Mouse (Mus musculus): ENCODE measurements at regions not wholly inside any gene's neighbourhood (a gene's known extent, or its start where the extent isn't known, plus 50 kb on each side); places are given as distances from the start of the nearest gene placed in this dataset.

DNA sequence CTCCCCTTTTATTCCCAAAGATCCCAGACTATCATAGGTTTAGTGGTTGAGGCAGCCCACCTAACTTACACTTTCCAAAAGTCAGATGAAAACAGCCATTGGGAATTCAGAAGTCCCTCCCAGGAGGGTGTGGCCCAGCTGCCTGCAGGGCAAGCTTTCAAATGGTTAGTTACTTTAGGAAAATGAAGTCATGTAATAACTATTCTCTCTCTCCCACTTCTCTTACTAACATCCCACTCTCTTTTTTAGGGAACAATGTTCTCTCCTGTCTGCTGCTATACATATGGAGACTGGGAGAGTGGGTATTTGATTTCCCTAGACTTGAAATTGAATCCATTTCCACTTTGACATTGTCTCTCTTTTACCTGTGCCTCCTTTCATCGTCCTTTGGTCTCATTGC is 55.0 kb downstream of the Zfp648 start:
- Histone ChIP-seq H3K4me1 (ENCODE audit: control insufficient read depth, insufficient read depth, low read length) (peaks cover 7% of the 10 kb centered on the region; the same call in 1 of the 2 replicates), H3K27ac (ENCODE audit: insufficient read depth, low read length) (no peak overlapping the region), H3K4me3 (ENCODE audit: insufficient read depth, low read length) (no peak overlapping the region)
- TF ChIP-seq POLR2A (IDR thresholded peaks at IDR 0.05; ENCODE audit: low read depth, low read length) (no peak), CTCF (IDR thresholded peaks at IDR 0.05; ENCODE audit: borderline replicate concordance, insufficient read depth, low read length) (no peak)

DNA sequence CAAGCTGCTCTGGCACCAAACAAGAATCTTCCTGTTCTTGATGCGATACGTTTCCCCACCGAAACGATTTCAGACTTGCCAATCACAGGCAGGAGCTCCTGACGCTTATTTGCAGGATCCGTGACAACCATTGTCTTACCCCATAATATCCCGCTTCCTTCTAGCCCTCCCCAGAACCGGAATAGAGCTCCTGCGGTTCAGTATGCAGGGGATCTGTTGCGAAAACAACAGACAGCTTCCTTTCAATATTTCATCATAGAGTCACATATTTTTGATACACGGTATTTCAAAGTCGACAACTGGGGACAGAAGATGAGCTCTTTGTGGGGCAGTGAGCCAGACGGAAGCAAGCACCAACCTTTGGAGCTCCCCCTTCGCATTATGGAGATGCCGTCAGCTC is 55.8 kb downstream of the Zfp648 start:
- Histone ChIP-seq H3K4me3 (ENCODE audit: insufficient read depth, low read length) (no peak overlapping the region), H3K27ac (ENCODE audit: insufficient read depth, low read length) (no peak overlapping the region), H3K4me1 (ENCODE audit: control insufficient read depth, insufficient read depth, low read length) (peaks cover 7% of the 10 kb centered on the region; the same call in 1 of the 2 replicates)
- TF ChIP-seq POLR2A (IDR thresholded peaks at IDR 0.05; ENCODE audit: low read depth, low read length) (no peak), CTCF (IDR thresholded peaks at IDR 0.05; ENCODE audit: borderline replicate concordance, insufficient read depth, low read length) (no peak)

DNA sequence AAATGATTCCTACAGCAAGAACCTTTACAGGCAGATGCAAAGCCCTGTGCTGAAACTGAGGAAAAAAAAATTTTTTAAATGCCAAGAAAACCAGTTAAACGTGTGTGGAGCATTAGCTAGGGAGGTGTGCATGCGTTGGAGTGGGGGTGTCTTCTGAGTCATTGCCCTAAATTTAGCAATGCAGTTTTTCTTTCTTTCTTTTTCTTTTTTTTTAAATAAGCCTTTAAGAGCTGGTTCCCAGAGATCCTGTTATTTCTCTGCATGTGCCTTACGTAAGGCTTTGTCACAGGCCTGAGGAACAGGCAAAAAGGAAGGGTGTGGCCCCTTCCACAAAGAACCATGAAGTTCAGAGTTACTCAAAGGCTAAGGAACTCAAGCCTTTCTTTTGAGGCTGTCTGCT is 57.5 kb downstream of the Zfp648 start:
- H3K4me3 ChIP-seq (ENCODE audit: insufficient read depth, low read length) = no peak overlapping the region
- H3K4me1 ChIP-seq (ENCODE audit: control insufficient read depth, insufficient read depth, low read length) = peaks cover 7% of the 10 kb centered on the region; the same call in 1 of the 2 replicates
- TF ChIP-seq POLR2A (IDR thresholded peaks at IDR 0.05; ENCODE audit: low read depth, low read length) (no peak), CTCF (IDR thresholded peaks at IDR 0.05; ENCODE audit: borderline replicate concordance, insufficient read depth, low read length) (no peak)
- peak overlapping the region; percentile 55 for H3K27ac ChIP-seq (ENCODE audit: insufficient read depth, low read length)

DNA sequence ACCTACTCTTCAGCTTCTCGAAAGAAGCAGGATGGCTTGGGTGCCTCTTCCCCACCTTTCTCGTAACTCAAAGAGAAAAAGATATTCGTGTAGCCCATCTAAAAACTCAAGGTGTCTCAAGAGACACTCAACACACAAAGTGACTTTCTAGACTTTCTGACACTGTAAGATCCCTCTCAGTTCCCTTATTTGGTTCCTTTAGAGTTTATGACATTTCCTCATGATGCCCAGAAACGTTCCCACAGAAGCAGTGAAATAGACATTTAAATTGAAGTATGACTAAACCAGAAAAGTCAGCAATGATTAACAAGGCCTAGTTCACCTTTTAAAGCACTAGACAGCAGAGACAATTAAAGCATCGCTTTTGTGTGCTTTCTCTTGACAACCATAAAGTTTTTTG is 59.4 kb downstream of the Zfp648 start:
- peaks cover 7% of the 10 kb centered on the region; the same call in 1 of the 2 replicates for H3K4me1 ChIP-seq (ENCODE audit: control insufficient read depth, insufficient read depth, low read length)
- no peak overlapping the region for H3K27ac ChIP-seq (ENCODE audit: insufficient read depth, low read length)
- H3K4me3 ChIP-seq (ENCODE audit: insufficient read depth, low read length) = no peak overlapping the region
- no peak for TF ChIP-seq POLR2A (IDR thresholded peaks at IDR 0.05; ENCODE audit: low read depth, low read length)
- TF ChIP-seq CTCF (IDR thresholded peaks at IDR 0.05; ENCODE audit: borderline replicate concordance, insufficient read depth, low read length) = no peak

DNA sequence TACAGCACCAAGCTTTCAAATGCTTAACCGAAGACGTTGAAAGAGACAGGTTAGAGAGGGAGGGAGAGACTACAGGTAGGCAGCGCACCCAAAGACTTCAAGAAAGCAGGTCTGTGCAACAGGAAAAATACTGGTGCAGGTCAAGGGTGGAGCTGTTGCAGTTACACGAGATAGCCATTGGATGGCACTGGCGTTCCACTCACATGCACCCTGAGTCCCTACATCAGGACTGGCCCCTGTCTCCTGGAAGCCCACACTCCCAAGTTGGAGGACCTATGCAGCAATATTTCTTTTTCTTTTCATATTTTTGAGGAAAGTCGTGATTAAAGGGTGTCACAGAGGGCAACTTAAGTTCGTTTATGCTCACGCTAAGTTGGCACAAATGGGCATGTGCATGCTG is 80.5 kb downstream of the Zfp648 start:
- Histone ChIP-seq H3K27ac (ENCODE audit: insufficient read depth, low read length) (no peak overlapping the region), H3K4me1 (ENCODE audit: control insufficient read depth, insufficient read depth, low read length) (no peaks in the 10 kb centered on the region), H3K4me3 (ENCODE audit: insufficient read depth, low read length) (no peak overlapping the region)
- TF ChIP-seq CTCF (IDR thresholded peaks at IDR 0.05; ENCODE audit: borderline replicate concordance, insufficient read depth, low read length) (peak; percentile 85; the same call in 1 of the 2 replicates), POLR2A (IDR thresholded peaks at IDR 0.05; ENCODE audit: low read depth, low read length) (no peak)

DNA sequence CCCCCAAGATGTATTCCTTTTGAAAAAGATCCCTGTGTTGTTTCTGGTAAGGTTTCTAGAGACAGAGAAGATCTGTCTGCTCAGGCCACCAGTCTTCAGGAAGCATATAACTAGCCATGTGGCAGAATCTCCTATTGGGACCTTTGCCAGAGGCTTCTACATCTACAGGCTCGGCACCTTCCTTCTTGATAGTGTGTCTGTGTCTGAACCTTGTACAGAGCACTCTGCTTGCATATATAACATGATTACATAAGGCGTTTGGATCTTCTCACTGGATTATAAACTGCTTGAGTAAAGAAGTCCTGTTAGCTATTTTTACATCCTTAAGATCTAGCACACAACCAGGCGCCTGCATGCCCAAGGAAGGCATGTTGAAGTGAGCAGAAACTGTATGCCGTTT is 85.1 kb downstream of the Zfp648 start:
- Histone ChIP-seq H3K4me3 (ENCODE audit: insufficient read depth, low read length) (no peak overlapping the region), H3K27ac (ENCODE audit: insufficient read depth, low read length) (no peak overlapping the region), H3K4me1 (ENCODE audit: control insufficient read depth, insufficient read depth, low read length) (no peaks in the 10 kb centered on the region)
- TF ChIP-seq POLR2A (IDR thresholded peaks at IDR 0.05; ENCODE audit: low read depth, low read length) (no peak), CTCF (IDR thresholded peaks at IDR 0.05; ENCODE audit: borderline replicate concordance, insufficient read depth, low read length) (no peak)

DNA sequence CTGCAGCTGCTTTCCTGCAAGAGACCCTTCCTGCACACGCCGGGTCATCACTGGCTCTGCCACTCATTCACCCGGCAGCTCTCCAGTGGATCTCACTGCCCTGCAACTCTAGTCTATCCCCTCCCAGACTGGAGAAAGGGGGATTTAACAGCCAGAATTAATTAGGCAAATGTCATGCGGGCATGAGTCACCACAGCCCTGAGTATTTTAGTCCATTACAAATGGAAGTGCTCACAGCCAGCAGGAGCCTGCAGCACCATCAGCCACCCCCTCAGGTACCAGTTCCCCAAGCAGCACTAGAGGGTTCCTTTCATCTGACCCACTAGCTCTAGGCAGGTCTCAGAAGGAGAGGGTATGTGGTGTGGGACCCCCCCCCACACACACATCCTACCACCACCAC is 91.7 kb downstream of the Zfp648 start:
- Histone ChIP-seq H3K27ac (ENCODE audit: insufficient read depth, low read length) (no peak overlapping the region), H3K4me3 (ENCODE audit: insufficient read depth, low read length) (no peak overlapping the region), H3K4me1 (ENCODE audit: control insufficient read depth, insufficient read depth, low read length) (no peaks in the 10 kb centered on the region)
- TF ChIP-seq POLR2A (IDR thresholded peaks at IDR 0.05; ENCODE audit: low read depth, low read length) (no peak), CTCF (IDR thresholded peaks at IDR 0.05; ENCODE audit: borderline replicate concordance, insufficient read depth, low read length) (no peak)

DNA sequence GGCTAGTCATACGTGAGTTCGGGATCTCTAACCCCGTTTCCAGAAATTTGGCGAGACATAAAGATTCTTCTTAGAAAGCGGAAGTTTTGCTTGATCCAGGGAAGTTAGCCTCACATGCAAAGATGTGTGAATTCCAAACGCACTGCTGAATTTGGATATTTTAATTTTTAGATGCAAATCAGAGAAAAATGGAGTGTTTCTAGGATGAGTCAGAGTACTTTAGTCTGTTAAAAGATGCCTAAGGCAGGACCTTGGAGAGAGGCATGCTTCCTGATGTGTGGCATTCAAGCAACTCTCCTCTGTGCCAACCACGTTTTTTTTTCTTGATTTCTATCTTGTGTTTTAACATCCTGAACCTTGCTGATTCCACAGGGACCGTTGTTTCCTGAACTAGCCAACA is 95.1 kb downstream of the Zfp648 start:
- TF ChIP-seq POLR2A (IDR thresholded peaks at IDR 0.05; ENCODE audit: low read depth, low read length) (no peak), CTCF (IDR thresholded peaks at IDR 0.05; ENCODE audit: borderline replicate concordance, insufficient read depth, low read length) (no peak)
- H3K4me3 ChIP-seq (ENCODE audit: insufficient read depth, low read length) = no peak overlapping the region

DNA sequence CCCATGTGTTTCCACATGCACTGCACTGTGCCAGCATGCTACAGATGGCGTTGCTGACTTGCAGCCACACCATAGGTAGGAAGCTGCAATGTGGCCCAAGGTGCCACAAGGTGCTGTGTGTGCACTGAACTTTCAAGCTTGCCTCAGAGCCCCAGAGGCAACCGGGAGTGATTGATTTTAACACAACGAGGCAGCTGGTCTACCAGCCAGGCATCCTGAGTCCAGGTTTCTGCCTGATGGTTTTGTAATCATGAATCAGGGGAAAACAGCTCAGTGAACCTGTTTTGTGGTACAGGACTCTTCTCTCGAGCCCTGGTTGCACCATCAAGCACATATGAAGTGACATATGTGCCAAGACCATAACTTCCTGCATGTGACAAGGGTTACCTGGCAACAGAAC is 98.9 kb downstream of the Zfp648 start:
- no peaks in the 10 kb centered on the region for H3K4me1 ChIP-seq (ENCODE audit: control insufficient read depth, insufficient read depth, low read length)
- TF ChIP-seq POLR2A (IDR thresholded peaks at IDR 0.05; ENCODE audit: low read depth, low read length) (no peak), CTCF (IDR thresholded peaks at IDR 0.05; ENCODE audit: borderline replicate concordance, insufficient read depth, low read length) (no peak)
- H3K27ac ChIP-seq (ENCODE audit: insufficient read depth, low read length) = no peak overlapping the region
- H3K4me3 ChIP-seq (ENCODE audit: insufficient read depth, low read length) = no peak overlapping the region

More for the DNA sequence above, 95.1 kb downstream of the Zfp648 start:
- no peaks in the 10 kb centered on the region for H3K4me1 ChIP-seq (ENCODE audit: control insufficient read depth, insufficient read depth, low read length)
- H3K27ac ChIP-seq (ENCODE audit: insufficient read depth, low read length) = no peak overlapping the region

DNA sequence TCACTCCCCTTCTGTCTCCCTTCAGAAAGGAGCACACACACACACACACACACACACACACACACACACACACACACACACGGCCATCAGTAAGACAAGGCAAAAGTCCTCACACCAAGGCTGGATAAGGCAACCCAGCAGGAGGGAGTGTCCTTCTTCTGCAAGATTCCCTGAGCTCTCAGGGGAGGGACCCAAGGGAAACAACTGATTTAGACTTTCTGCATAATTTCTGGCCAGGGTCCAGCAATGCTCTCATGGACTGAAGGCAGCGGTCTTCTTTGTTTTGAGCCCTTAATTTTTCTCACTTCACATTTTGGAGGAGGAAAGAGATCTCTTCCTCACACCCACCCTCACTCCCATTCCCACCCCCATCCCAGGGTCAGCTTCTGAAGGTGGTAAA is 108.7 kb downstream of the Zfp648 start:
- TF ChIP-seq CTCF (IDR thresholded peaks at IDR 0.05; ENCODE audit: borderline replicate concordance, insufficient read depth, low read length) (no peak), POLR2A (IDR thresholded peaks at IDR 0.05; ENCODE audit: low read depth, low read length) (no peak)
- no peaks in the 10 kb centered on the region for H3K4me1 ChIP-seq (ENCODE audit: control insufficient read depth, insufficient read depth, low read length)
- H3K4me3 ChIP-seq (ENCODE audit: insufficient read depth, low read length) = no peak overlapping the region
- no peak overlapping the region for H3K27ac ChIP-seq (ENCODE audit: insufficient read depth, low read length)
